Mouse (Mus musculus) embryonic facial prominence, embryonic 13.5 days (tissue): Measurements from ENCODE around the gene Eef2kmt. TPM values are rescaled to one million over a fixed set of nuclear protein-coding genes. Genes with fewer than 3 reads are reported as not detected.
A peak's percentile ranks its signal among the peaks of the same experiment; 100 is the strongest.

Experiments used
- ATAC-seq: fragments of 200-750 bp; cut with Nextera tagmentation; 2 replicates; pipeline ENCODE4 v1.8.0; 2017; ENCODE audit warnings: low read depth; ENCODE audit not compliant: insufficient number of reproducible peaks, insufficient read depth, low FRiP score, low TSS enrichment
- H3K27ac ChIP-seq: fragments of 300-500 bp; sonication (generic); 2 replicates; pipeline ENCODE4 v1.5.1; 2015; ENCODE audit warnings: moderate library complexity, mild to moderate bottlenecking, inconsistent platforms
- H3K27me3 ChIP-seq: fragments of 300-500 bp; sonication (generic); 2 replicates; pipeline ENCODE4 v1.6.1; 2015; ENCODE audit warnings: mild to moderate bottlenecking, inconsistent platforms
- H3K36me3 ChIP-seq: fragments of 300-500 bp; sonication (generic); 2 replicates; pipeline ENCODE4 v1.6.1; 2015; ENCODE audit warnings: mild to moderate bottlenecking, inconsistent platforms
- H3K4me1 ChIP-seq: fragments of 300-500 bp; sonication (generic); 2 replicates; pipeline ENCODE4 v1.6.1; 2015; ENCODE audit warnings: inconsistent platforms
- H3K4me2 ChIP-seq: fragments of 300-500 bp; sonication (generic); 2 replicates; pipeline ENCODE4 v1.6.1; 2015; ENCODE audit warnings: moderate library complexity, mild to moderate bottlenecking, inconsistent platforms
- H3K4me3 ChIP-seq: fragments of 300-500 bp; sonication (generic); 2 replicates; pipeline ENCODE4 v1.5.1; 2015; ENCODE audit warnings: mild to moderate bottlenecking, inconsistent platforms
- H3K9ac ChIP-seq: fragments of 300-500 bp; sonication (generic); 2 replicates; pipeline ENCODE4 v1.6.1; 2015; ENCODE audit warnings: mild to moderate bottlenecking, inconsistent platforms
- H3K9me3 ChIP-seq: fragments of 300-500 bp; sonication (generic); 2 replicates; pipeline ENCODE4 v1.6.1; 2016; ENCODE audit warnings: inconsistent platforms
- WGBS: fragments of 180-500 bp; shearing (Covaris S2); methylation state at CpG from one replicate; pipeline ENCODE4 v1.1.7; 2015; ENCODE audit warnings: mixed read lengths; 5-methylcytosine and 5-hydroxymethylcytosine counted together
- polyA plus RNA-seq: library from polyadenylated mRNA; unstranded; fragments of >200 nt; fragmentation: Nextera tagmentation; extraction: Ambion mirVana; gene quantifications from 2 replicates; pipeline ENCODE4 v1.2.1, GENCODE M21; 2015

The Eef2kmt gene
- polyA plus RNA-seq = 17.0 and 20.3 TPM in 2 replicates

- WGBS = 1% methylated on average over 57 of the region's 57 CpGs
- Histone ChIP-seq H3K9ac (peak within 1 kb of the TSS; percentile 80), H3K9me3 (no peaks in the 10 kb centered on the region), H3K27ac (peak within 1 kb of the TSS; percentile 81), H3K27me3 (no peaks in the 10 kb centered on the region), H3K4me2 (peak within 1 kb of the TSS; percentile 83), H3K36me3 (peaks cover 9% of the 10 kb centered on the region; the same call in 1 of the 2 replicates), H3K4me3 (peak within 1 kb of the TSS; percentile 65), H3K4me1 (peaks cover 11% of the 10 kb centered on the region)
- ATAC-seq = peak; percentile 97
Observed at GRCm38 (mm10) chr16:5255779-5256496, at the start of gene Eef2kmt. TSS of gene Eef2kmt (minus strand) at chr16:5255983.

DNA sequence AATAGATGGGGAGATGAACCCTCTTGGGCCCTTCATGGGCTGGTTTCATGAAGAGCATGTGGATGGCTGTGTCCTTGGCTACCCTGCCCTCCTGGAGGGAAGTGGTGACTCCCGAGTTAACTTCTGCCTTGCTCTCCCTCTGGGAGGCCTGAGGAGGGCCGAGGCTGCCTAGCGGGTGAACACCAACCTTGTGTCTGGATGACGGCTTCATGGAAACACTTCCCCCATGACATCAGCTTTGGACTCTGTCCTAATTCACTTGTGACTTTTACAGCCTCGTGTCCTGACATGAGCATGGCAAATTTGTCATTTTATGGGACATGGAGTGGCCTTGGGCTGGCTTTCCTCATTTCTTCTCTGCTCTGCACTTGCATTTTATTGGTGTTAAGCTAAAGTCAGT, 39.5 kb upstream of the Eef2kmt start:
- no peaks in the 10 kb centered on the region for H3K9me3 ChIP-seq
- H3K9ac ChIP-seq = no peak overlapping the region
- H3K27ac ChIP-seq = no peak overlapping the region
- no peaks in the 10 kb centered on the region for H3K36me3 ChIP-seq
- H3K4me1 ChIP-seq = no peaks in the 10 kb centered on the region
- no peak overlapping the region for H3K4me3 ChIP-seq
- H3K27me3 ChIP-seq = no peaks in the 10 kb centered on the region
- no peak overlapping the region for H3K4me2 ChIP-seq
- 75% methylated on average over 5 of the region's 5 CpGs for WGBS
- no peak for ATAC-seq

- no peaks in the 10 kb centered on the region for H3K4me1 ChIP-seq
- no peaks in the 10 kb centered on the region for H3K9me3 ChIP-seq
- H3K9ac ChIP-seq = no peak overlapping the region
- H3K4me2 ChIP-seq = no peak overlapping the region
- H3K36me3 ChIP-seq = no peaks in the 10 kb centered on the region
- no peak overlapping the region for H3K4me3 ChIP-seq
- no peaks in the 10 kb centered on the region for H3K27me3 ChIP-seq
- ATAC-seq = no peak
- H3K27ac ChIP-seq = no peak overlapping the region
- WGBS = 51% methylated on average over 3 of the region's 3 CpGs
Observed at GRCm38 (mm10) chr16:5285376-5285775, 29.6 kb upstream of the Eef2kmt start.

DNA sequence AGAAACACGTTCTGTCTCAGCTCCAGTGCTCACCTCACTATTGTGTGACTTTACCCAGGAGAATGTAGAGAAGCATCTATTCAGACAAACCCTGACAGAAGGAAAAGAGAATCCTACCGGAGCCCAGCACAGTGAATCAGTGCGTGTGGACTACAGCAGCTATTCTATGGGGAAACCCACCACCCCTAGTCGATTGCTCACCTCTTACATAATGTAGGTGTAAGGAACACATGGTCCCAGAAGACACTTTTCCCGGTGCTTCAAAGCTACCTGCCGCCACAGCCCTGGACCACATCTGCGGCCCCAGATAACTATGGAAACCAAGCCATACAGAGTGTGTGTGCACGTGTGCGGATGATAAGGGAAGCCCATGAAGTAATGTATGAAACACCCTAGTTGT, 26.9 kb upstream of the Eef2kmt start:
- ATAC-seq = no peak
- 84% methylated on average over 9 of the region's 9 CpGs for WGBS
- no peak overlapping the region for H3K9ac ChIP-seq

GRCm38 (mm10) chr16:5279571-5280222, 23.9 kb upstream of the Eef2kmt start:
- H3K9me3 ChIP-seq = no peaks in the 10 kb centered on the region
- no peaks in the 10 kb centered on the region for H3K36me3 ChIP-seq
- H3K4me1 ChIP-seq = no peaks in the 10 kb centered on the region
- no peaks in the 10 kb centered on the region for H3K27me3 ChIP-seq
- no peak overlapping the region for H3K4me3 ChIP-seq
- no peak overlapping the region for H3K4me2 ChIP-seq
- H3K27ac ChIP-seq = no peak overlapping the region
- H3K9ac ChIP-seq = no peak overlapping the region
- ATAC-seq = no peak
- 76% methylated on average over 5 of the region's 5 CpGs for WGBS

More for the DNA sequence above, 26.9 kb upstream of the Eef2kmt start:
- no peak overlapping the region for H3K4me3 ChIP-seq
- H3K27ac ChIP-seq = no peak overlapping the region
- no peaks in the 10 kb centered on the region for H3K27me3 ChIP-seq
- H3K9me3 ChIP-seq = no peaks in the 10 kb centered on the region
- no peaks in the 10 kb centered on the region for H3K4me1 ChIP-seq
- H3K4me2 ChIP-seq = no peak overlapping the region
- H3K36me3 ChIP-seq = no peaks in the 10 kb centered on the region

DNA sequence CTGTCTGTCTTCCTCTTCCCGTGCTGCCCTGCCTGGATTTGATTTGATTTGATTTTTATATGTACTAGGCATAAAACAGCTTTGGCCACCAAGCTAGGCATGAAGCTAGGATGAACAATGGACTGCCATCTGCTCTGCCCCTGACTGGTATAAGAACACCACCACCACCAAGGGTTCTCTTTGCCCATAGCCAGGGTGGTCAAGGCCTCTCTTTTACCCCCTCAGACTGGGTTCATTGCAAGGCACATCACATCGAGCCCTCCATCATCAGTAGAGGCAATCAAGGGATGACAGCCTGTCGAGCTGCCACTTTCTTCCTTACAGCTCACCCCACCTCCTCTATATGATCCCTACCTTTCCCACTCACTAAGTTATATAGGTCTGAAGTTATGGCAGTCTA, 16.6 kb upstream of the Eef2kmt start:
- Histone ChIP-seq H3K27me3 (no peaks in the 10 kb centered on the region), H3K27ac (no peak overlapping the region)

DNA sequence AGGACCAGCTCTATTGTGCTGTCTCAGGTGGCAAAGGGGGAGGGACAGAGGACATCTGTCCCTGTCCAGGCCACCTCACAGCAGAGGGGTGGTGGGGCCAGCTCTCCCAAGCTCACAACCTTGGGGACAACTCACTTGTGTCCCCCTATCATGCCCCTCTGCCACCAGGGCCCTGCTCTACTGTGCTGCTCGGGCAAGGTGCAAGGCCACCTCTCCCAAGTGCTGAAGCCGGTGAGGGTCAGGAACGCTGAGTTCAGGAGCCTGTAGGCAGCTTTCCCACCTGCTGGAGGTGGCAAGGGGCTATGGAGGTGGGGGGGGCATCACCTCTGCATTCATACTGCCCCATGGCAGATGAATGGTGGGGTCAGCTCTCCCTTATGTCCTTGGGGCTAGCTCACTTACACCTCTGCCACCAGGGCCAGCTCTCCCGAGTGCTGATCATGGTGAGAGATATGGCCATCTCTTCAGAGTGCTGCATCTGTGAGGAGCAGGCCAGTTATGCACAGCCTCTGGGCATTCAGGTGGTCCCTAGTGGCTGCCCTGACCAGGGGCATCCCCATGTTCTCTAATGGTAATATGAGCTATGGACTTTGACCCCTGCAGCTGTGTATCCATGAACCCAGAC, 15.7 kb upstream of the Eef2kmt start:
- ATAC-seq = no peak
- no peak overlapping the region for H3K4me2 ChIP-seq
- 74% methylated on average over 4 of the region's 4 CpGs for WGBS
- no peak overlapping the region for H3K27ac ChIP-seq
- H3K9me3 ChIP-seq = no peaks in the 10 kb centered on the region
- H3K4me1 ChIP-seq = no peaks in the 10 kb centered on the region
- no peaks in the 10 kb centered on the region for H3K36me3 ChIP-seq
- H3K4me3 ChIP-seq = no peak overlapping the region
- no peaks in the 10 kb centered on the region for H3K27me3 ChIP-seq
- no peak overlapping the region for H3K9ac ChIP-seq

More for the DNA sequence above, 16.6 kb upstream of the Eef2kmt start:
- no peak for ATAC-seq
- no peak overlapping the region for H3K9ac ChIP-seq
- no peaks in the 10 kb centered on the region for H3K36me3 ChIP-seq
- no peak overlapping the region for H3K4me2 ChIP-seq
- no peaks in the 10 kb centered on the region for H3K4me1 ChIP-seq
- no peaks in the 10 kb centered on the region for H3K9me3 ChIP-seq
- H3K4me3 ChIP-seq = no peak overlapping the region
- WGBS = 80% methylated on average over 3 of the region's 3 CpGs

DNA sequence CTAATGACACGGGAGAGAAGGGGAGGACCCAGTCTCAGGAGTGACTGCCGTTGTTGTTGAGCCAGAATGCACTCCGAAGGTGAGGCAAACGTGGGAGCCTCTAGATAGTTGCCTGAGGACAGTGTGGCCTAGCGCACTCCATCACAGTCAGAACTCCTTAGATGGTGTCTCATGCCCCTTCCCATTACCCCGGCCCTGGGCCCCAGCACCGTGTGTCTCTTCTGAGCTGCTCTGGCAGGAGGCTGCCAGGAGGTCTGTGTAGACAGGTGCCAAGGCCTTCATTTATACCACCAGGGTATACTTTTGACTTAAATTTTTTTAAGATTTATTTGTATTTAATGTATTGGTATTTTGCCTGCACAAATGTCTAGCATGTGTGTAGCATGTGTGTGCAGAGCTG, 8.1 kb upstream of the Eef2kmt start:
- Histone ChIP-seq H3K4me2 (no peak overlapping the region), H3K9me3 (no peaks in the 10 kb centered on the region), H3K9ac (no peak overlapping the region), H3K27ac (no peak overlapping the region), H3K27me3 (no peaks in the 10 kb centered on the region), H3K36me3 (no peaks in the 10 kb centered on the region), H3K4me1 (peaks cover 10% of the 10 kb centered on the region), H3K4me3 (no peak overlapping the region)
- WGBS = 76% methylated on average over 7 of the region's 7 CpGs
- ATAC-seq = 0 out of 2 replicates have a peak, but pooled peaks have one; percentile 64

GRCm38 (mm10) chr16:5263156-5263555, 7.4 kb upstream of the Eef2kmt start:
- WGBS = 19% methylated on average over 8 of the region's 8 CpGs

GRCm38 (mm10) chr16:5255081-5255740, 572 bp downstream of the Eef2kmt start:
- WGBS = 2% methylated on average over 27 of the region's 27 CpGs
- peak overlapping the region; percentile 80 for H3K9ac ChIP-seq

More at GRCm38 (mm10) chr16:5263156-5263555, 7.4 kb upstream of the Eef2kmt start:
- Histone ChIP-seq H3K4me2 (0 out of 2 replicates have a peak overlapping the region, but pooled peaks have one; percentile 7), H3K4me3 (no peak overlapping the region), H3K9ac (0 out of 2 replicates have a peak overlapping the region, but pooled peaks have one; percentile 16), H3K27me3 (no peaks in the 10 kb centered on the region), H3K27ac (peak overlapping the region; percentile 28; the same call in 1 of the 2 replicates), H3K9me3 (no peaks in the 10 kb centered on the region), H3K4me1 (peaks cover 10% of the 10 kb centered on the region), H3K36me3 (no peaks in the 10 kb centered on the region)
- no peak for ATAC-seq

GRCm38 (mm10) chr16:5254346-5255025, 1.3 kb downstream of the Eef2kmt start:
- peak; percentile 49 for ATAC-seq
- 3% methylated on average over 15 of the region's 15 CpGs for WGBS

More at GRCm38 (mm10) chr16:5255081-5255740, 572 bp downstream of the Eef2kmt start:
- Histone ChIP-seq H3K27ac (peak overlapping the region; percentile 77), H3K4me1 (peaks cover 11% of the 10 kb centered on the region), H3K4me3 (peak overlapping the region; percentile 65), H3K27me3 (no peaks in the 10 kb centered on the region), H3K9me3 (no peaks in the 10 kb centered on the region), H3K36me3 (peaks cover 14% of the 10 kb centered on the region; the same call in 1 of the 2 replicates), H3K4me2 (peak overlapping the region; percentile 83)
- no peak for ATAC-seq

More at GRCm38 (mm10) chr16:5254346-5255025, 1.3 kb downstream of the Eef2kmt start:
- peak overlapping the region; percentile 80 for H3K9ac ChIP-seq
- H3K27ac ChIP-seq = peak overlapping the region; percentile 77
- no peaks in the 10 kb centered on the region for H3K27me3 ChIP-seq
- H3K4me2 ChIP-seq = peak overlapping the region; percentile 83
- H3K4me1 ChIP-seq = peaks cover 11% of the 10 kb centered on the region
- peak overlapping the region; percentile 65 for H3K4me3 ChIP-seq
- H3K9me3 ChIP-seq = no peaks in the 10 kb centered on the region
- peaks cover 21% of the 10 kb centered on the region for H3K36me3 ChIP-seq
